Mouse (Mus musculus) E14TG2a.4 (cell line): ENCODE measurements around the gene Palm3.

Experiments used
- CTCF ChIP-seq: conservative IDR thresholded peaks from 2 replicates; pipeline ENCODE4 v1.5.1; 2014; ENCODE audit warnings: low read length
- NANOG ChIP-seq: IDR thresholded peaks from 2 replicates; pipeline ENCODE4 v1.6.1; 2014; ENCODE audit warnings: borderline replicate concordance, low read length, mixed read lengths
- POU5F1 ChIP-seq: IDR thresholded peaks from 2 replicates; pipeline ENCODE4 v1.6.1; 2014; ENCODE audit warnings: low read length, borderline replicate concordance

GRCm38 (mm10) chr8:84076412-84076811 is 55.1 kb downstream of the Palm3 start:
- TF ChIP-seq CTCF (no peak), POU5F1 (no peak), NANOG (no peak)
